ENCODE assay signal across 9 mouse cellular contexts in the genomic region with DNA sequence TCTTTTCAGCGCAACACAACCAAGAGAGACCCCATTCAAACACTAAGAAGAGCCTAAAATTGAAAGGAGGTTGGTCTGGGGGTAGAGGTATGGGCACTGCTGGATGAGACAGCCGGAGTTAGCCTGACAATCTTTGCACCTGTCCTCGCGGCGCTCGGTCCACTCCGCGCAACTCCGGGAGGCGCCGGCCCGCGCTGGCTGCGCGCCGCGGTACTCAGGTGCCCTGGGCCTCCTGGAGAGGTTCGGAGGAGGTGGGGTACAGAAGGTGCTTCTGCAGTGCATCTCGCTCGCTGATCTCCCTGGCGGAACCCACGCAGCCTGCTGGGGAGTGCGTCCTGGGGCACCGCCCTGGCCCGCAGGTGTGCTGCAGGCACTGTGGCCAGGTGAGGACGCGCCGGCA. TPM values are rescaled to one million over a fixed set of nuclear protein-coding genes. Genes with fewer than 3 reads are reported as not detected.
DNase-seq lines count a peak whose midpoint lies in the region; ATAC-seq and TF ChIP-seq lines count a peak whose summit lies in the region.
"Had no signal": no experiment of that assay in that cellular context is flagged by ENCODE, and none has a peak within 500 bp of the region (broad histone marks: within the 10 kb centered on the region; RNA-seq: fewer than 3 reads in every experiment).

Elavl2 (minus strand) TSS at position 363 of the 400 bp plus-strand sequence.

- no peaks in the 10 kb centered on the region for H3K9me3 ChIP-seq in heart, embryonic 15.5 days (replicated peaks)
- H3K9me3 ChIP-seq in embryonic facial prominence, embryonic 11.5 days (replicated peaks; ENCODE audit: control insufficient read depth, low read length) = no peaks in the 10 kb centered on the region
- no peaks in the 10 kb centered on the region for H3K9me3 ChIP-seq in intestine, embryonic 14.5 days (ENCODE audit: control insufficient read depth, low read length)
- H3K9me3 ChIP-seq in midbrain, embryonic 15.5 days = no peaks in the 10 kb centered on the region

- peaks cover 6% of the 10 kb centered on the region for H3K4me1 ChIP-seq in heart, embryonic 15.5 days (replicated peaks)
- H3K4me1 ChIP-seq in heart, adult 2 months (ENCODE audit: control insufficient read depth, insufficient read depth, low read length) = no peaks in the 10 kb centered on the region
- no peaks in the 10 kb centered on the region for H3K4me1 ChIP-seq in embryonic facial prominence, embryonic 11.5 days (ENCODE audit: control insufficient read depth, insufficient read depth, low read length)
- no peaks in the 10 kb centered on the region; the same call in 1 of the 2 replicates for H3K4me1 ChIP-seq in intestine, embryonic 14.5 days (replicated peaks; ENCODE audit: control insufficient read depth, insufficient read depth, low read length)
- peaks cover 6% of the 10 kb centered on the region; the same call in 1 of the 2 replicates for H3K4me1 ChIP-seq in midbrain, embryonic 15.5 days

- H3K27ac ChIP-seq in heart, embryonic 15.5 days = no peak within 1 kb of the TSS
- no peak within 1 kb of the TSS for H3K27ac ChIP-seq in heart, adult 2 months
- no peak within 1 kb of the TSS for H3K27ac ChIP-seq in embryonic facial prominence, embryonic 11.5 days (replicated peaks; ENCODE audit: low read depth, low read length)
- no peak within 1 kb of the TSS for H3K27ac ChIP-seq in intestine, embryonic 14.5 days (ENCODE audit: low read depth)
- peak within 1 kb of the TSS; percentile 67 for H3K27ac ChIP-seq in midbrain, embryonic 15.5 days

- TF ChIP-seq POLR2A in heart, adult 2 months (IDR thresholded peaks at IDR 0.05; ENCODE audit: insufficient read depth, low read depth, low read length) = no peak

- peaks cover 28% of the 10 kb centered on the region for H3K27me3 ChIP-seq in heart, embryonic 15.5 days
- peaks cover 3% of the 10 kb centered on the region; the same call in 1 of the 2 replicates for H3K27me3 ChIP-seq in heart, adult 2 months (ENCODE audit: control insufficient read depth, insufficient read depth, low read length)
- peaks cover 6% of the 10 kb centered on the region for H3K27me3 ChIP-seq in embryonic facial prominence, embryonic 11.5 days (ENCODE audit: control insufficient read depth, insufficient read depth, low read length)
- peaks cover 33% of the 10 kb centered on the region for H3K27me3 ChIP-seq in intestine, embryonic 14.5 days (replicated peaks; ENCODE audit: control insufficient read depth, insufficient read depth, low read length)
- no peaks in the 10 kb centered on the region for H3K27me3 ChIP-seq in midbrain, embryonic 15.5 days (replicated peaks)

- no peaks in the 10 kb centered on the region for H3K36me3 ChIP-seq in heart, embryonic 15.5 days
- H3K36me3 ChIP-seq in heart, adult 2 months (ENCODE audit: control insufficient read depth, insufficient read depth, low read length) = no peaks in the 10 kb centered on the region
- no peaks in the 10 kb centered on the region for H3K36me3 ChIP-seq in embryonic facial prominence, embryonic 11.5 days (replicated peaks; ENCODE audit: control insufficient read depth, insufficient read depth, low read depth, low read length)
- no peaks in the 10 kb centered on the region for H3K36me3 ChIP-seq in intestine, embryonic 14.5 days (ENCODE audit: control insufficient read depth, insufficient read depth, low read length)
- H3K36me3 ChIP-seq in midbrain, embryonic 15.5 days (replicated peaks) = no peaks in the 10 kb centered on the region

- no peak for TF ChIP-seq CTCF in heart, adult 2 months (IDR thresholded peaks at IDR 0.05)

- no peaks in the 10 kb centered on the region for H3K79me2 ChIP-seq in heart, adult 2 months (replicated peaks; ENCODE audit: control insufficient read depth, insufficient read depth, low read length)

- peak within 1 kb of the TSS; percentile 35 for H3K4me3 ChIP-seq in heart, embryonic 15.5 days
- no peak within 1 kb of the TSS for H3K4me3 ChIP-seq in heart, adult 2 months
- H3K4me3 ChIP-seq in embryonic facial prominence, embryonic 11.5 days (ENCODE audit: low read depth, low read length) = peak within 1 kb of the TSS; percentile 27
- H3K4me3 ChIP-seq in intestine, embryonic 14.5 days (ENCODE audit: low read depth, low read length) = peak within 1 kb of the TSS; percentile 17; the same call in 1 of the 2 replicates
- peak within 1 kb of the TSS; percentile 47 for H3K4me3 ChIP-seq in midbrain, embryonic 15.5 days
- H3K4me3 ChIP-seq: erythroblast, embryonic 14.5 days had no signal

- H3K9ac ChIP-seq in heart, embryonic 15.5 days = 0 out of 2 replicates have a peak within 1 kb of the TSS, but pooled peaks have one; percentile 14
- no peak within 1 kb of the TSS for H3K9ac ChIP-seq in heart, adult 2 months (ENCODE audit: low read depth, low read length)
- peak within 1 kb of the TSS; percentile 18; the same call in 1 of the 2 replicates for H3K9ac ChIP-seq in embryonic facial prominence, embryonic 11.5 days (replicated peaks; ENCODE audit: low read length)
- no peak within 1 kb of the TSS for H3K9ac ChIP-seq in intestine, embryonic 14.5 days (ENCODE audit: low read length)
- peak within 1 kb of the TSS; percentile 48 for H3K9ac ChIP-seq in midbrain, embryonic 15.5 days

- H3K4me2 ChIP-seq in heart, embryonic 15.5 days = peak within 1 kb of the TSS; percentile 65
- H3K4me2 ChIP-seq in embryonic facial prominence, embryonic 11.5 days (ENCODE audit: low read depth, low read length) = peak within 1 kb of the TSS; percentile 55
- peak within 1 kb of the TSS; percentile 48 for H3K4me2 ChIP-seq in intestine, embryonic 14.5 days (ENCODE audit: low read length)
- H3K4me2 ChIP-seq in midbrain, embryonic 15.5 days = peak within 1 kb of the TSS; percentile 87

- no peak for DNase-seq in heart, adult 2 months
- no peak for DNase-seq in embryonic facial prominence, embryonic 11.5 days (ENCODE audit: low spot score)
- peak; percentile 52 for DNase-seq in intestine, embryonic 14.5 days (ENCODE audit: low spot score)
- no peak for DNase-seq in urinary bladder, postnatal 36 days (ENCODE audit: low spot score in 2 of 2)
- no peak for DNase-seq in gastrocnemius, postnatal 10 days
- no peak for DNase-seq in right cerebral cortex, postnatal 4 days

- WGBS in heart, embryonic 15.5 days = 2% methylated on average over 28 of the region's 28 CpGs
- WGBS in heart, adult 2 months = 4% methylated on average over 28 of the region's 28 CpGs
- 2% methylated on average over 28 of the region's 28 CpGs for WGBS in embryonic facial prominence, embryonic 11.5 days
- 1% methylated on average over 28 of the region's 28 CpGs for whole genome bisulfite sequencing in intestine, embryonic 14.5 days
- WGBS in midbrain, embryonic 15.5 days = under 1% methylated on average over 28 of the region's 28 CpGs

- no peak for ATAC-seq in heart, embryonic 15.5 days (replicated peaks; ENCODE audit: insufficient number of reproducible peaks, insufficient read depth, low FRiP score, low read depth)
- ATAC-seq in embryonic facial prominence, embryonic 11.5 days (replicated peaks; ENCODE audit: insufficient number of reproducible peaks, low FRiP score, low TSS enrichment, low read depth) = peak; percentile 53; the same call in 1 of the 2 replicates
- no peak; the same call in 1 of the 2 replicates for ATAC-seq in intestine, embryonic 14.5 days (replicated peaks; ENCODE audit: low FRiP score, low TSS enrichment, low read depth)
- ATAC-seq in midbrain, embryonic 15.5 days (replicated peaks) = peak; percentile 65

- no peak for TF ChIP-seq EP300 in heart, adult 2 months (IDR thresholded peaks at IDR 0.05; ENCODE audit: insufficient read depth, low read depth, low read length)

- intact Hi-C loops in heart, adult 2 months (cut with DNase I) = no loop called here

RNA-seq across cellular contexts. Expression of gene Elavl2, which starts in this region (rescaled TPM):
- polyA plus RNA-seq in heart, embryonic 15.5 days (2015; fragmentation: Nextera tagmentation; extraction: Ambion mirVana) = 1.4 and 4.6 TPM in 2 replicates
- total RNA-seq in heart, adult 2 months (2021) = under 1 TPM in 1 of 2 experiments, not detected in 1; 0.39 TPM
- 0.59 and 1.1 TPM in 2 replicates for polyA plus RNA-seq in heart, adult 2 months (2012; rRNA removed)
- 25.9 and 28.8 TPM in 2 replicates for polyA plus RNA-seq in embryonic facial prominence, embryonic 11.5 days (2014; fragmentation: Nextera tagmentation; extraction: Ambion mirVana)
- 6.6 and 7.0 TPM in 2 replicates for polyA plus RNA-seq in intestine, embryonic 14.5 days (2014; fragmentation: Nextera tagmentation; extraction: Ambion mirVana)
- polyA plus RNA-seq in midbrain, embryonic 15.5 days (2015; fragmentation: Nextera tagmentation; extraction: Ambion mirVana) = 132 and 142 TPM in 2 replicates
- 1 to 10 TPM; 2.6 to 2.8 TPM for total RNA-seq in gastrocnemius, postnatal 10 days (2021)
- polyA plus RNA-seq: erythroblast, embryonic 14.5 days had no signal

Comparison
In these comparisons a context has a peak if more than half of its experiments do, and no peak if none do; other contexts are left out.
1. H3K9ac ChIP-seq: peak in heart, embryonic 15.5 days (single experiment), embryonic facial prominence, embryonic 11.5 days (single experiment) and midbrain, embryonic 15.5 days (single experiment); none in heart, adult 2 months (single experiment) and intestine, embryonic 14.5 days (single experiment).
2. ATAC-seq: peak in embryonic facial prominence, embryonic 11.5 days (single experiment) and midbrain, embryonic 15.5 days (single experiment); none in heart, embryonic 15.5 days (single experiment) and intestine, embryonic 14.5 days (single experiment).
3. Peak in every context shown above with its lines, with median percentiles within 50 percentile points of each other: H3K4me2 ChIP-seq.